8 mouse cellular contexts compared by ENCODE assay signal in the genomic region with DNA sequence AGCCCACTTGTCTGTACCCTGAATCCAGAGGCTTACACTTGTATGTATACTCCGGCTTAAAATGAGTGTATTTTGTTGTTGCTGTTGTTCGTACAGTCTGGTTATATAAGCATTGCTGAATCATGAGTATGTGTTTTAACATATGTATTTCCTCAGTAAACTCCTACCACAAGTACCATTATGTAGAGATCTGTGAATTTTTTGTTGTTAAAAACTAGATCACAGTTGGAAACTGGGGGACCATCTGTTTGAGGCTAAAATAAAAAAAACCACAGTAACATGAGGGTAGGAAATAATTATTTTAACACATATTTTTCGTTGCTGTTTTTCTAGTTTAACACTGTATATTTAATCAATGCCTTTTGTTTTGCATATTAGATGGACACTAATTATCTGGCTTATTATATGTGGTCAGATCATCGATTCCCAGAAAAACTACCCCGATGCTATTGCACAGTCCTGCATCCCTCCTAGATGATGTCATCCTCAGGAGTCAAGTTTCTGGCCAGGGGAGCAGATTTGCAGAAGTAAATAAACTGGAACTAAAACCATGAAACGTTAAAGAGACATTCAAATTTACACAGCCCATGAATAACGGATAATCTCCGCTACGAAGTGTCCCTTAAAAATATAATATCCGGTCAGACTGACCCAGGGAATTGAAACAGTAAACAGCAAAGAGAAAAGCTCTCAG. TPM values are rescaled to one million over a fixed set of nuclear protein-coding genes. Genes with fewer than 3 reads are reported as not detected.
DNase-seq lines count a peak whose midpoint lies in the region.

No protein-coding gene starts in this region.

- H3K4me1 ChIP-seq in hindbrain, embryonic 10.5 days (replicated peaks): peaks cover 27% of the 10 kb centered on the region
- peaks cover 27% of the 10 kb centered on the region for H3K4me1 ChIP-seq in megakaryocyte, embryonic 14.5 days

- peak; percentile 65 for DNase-seq in cerebellum, adult 9-10 months
- no peak for DNase-seq in cerebellum, adult 11 months
- DNase-seq in MN1 (ENCODE audit: low spot score): peak; percentile 57
- no peak for DNase-seq in hindbrain, embryonic 10.5 days (ENCODE audit: low spot score)
- DNase-seq in urinary bladder, postnatal 10 days (ENCODE audit: low spot score): no peak
- DNase-seq in right cerebral cortex, adult 2 months (ENCODE audit: low spot score in 2 of 2): no peak
- no peak for DNase-seq in layer of hippocampus, adult 18-20 months (ENCODE audit: low spot score in 2 of 2)

- no peaks in the 10 kb centered on the region for H3K9me3 ChIP-seq in hindbrain, embryonic 10.5 days
- H3K9me3 ChIP-seq in megakaryocyte, embryonic 14.5 days: peaks cover 11% of the 10 kb centered on the region

- 71% methylated on average over 10 of the region's 10 CpGs for WGBS in hindbrain, embryonic 10.5 days

- H3K36me3 ChIP-seq in hindbrain, embryonic 10.5 days: no peaks in the 10 kb centered on the region
- peaks cover 3% of the 10 kb centered on the region for H3K36me3 ChIP-seq in megakaryocyte, embryonic 14.5 days (replicated peaks; ENCODE audit: low read length)

- H3K27me3 ChIP-seq in hindbrain, embryonic 10.5 days (ENCODE audit: insufficient read depth, poor library complexity, severe bottlenecking): no peaks in the 10 kb centered on the region
- no peaks in the 10 kb centered on the region for H3K27me3 ChIP-seq in megakaryocyte, embryonic 14.5 days (replicated peaks)

- H3K27ac ChIP-seq in hindbrain, embryonic 10.5 days: peak overlapping the region; percentile 82

- peak overlapping the region; percentile 41 for H3K4me3 ChIP-seq in hindbrain, embryonic 10.5 days
- H3K4me3 ChIP-seq in megakaryocyte, embryonic 14.5 days (replicated peaks): peak overlapping the region; percentile 86

RNA-seq across cellular contexts. Expression of a gene that starts 18.2 kb away (rescaled TPM):
- 4.6 TPM in 2 replicates for polyA plus RNA-seq in hindbrain, embryonic 10.5 days (2016; fragmentation: Nextera tagmentation; extraction: Ambion mirVana)
- polyA plus RNA-seq in megakaryocyte, embryonic 14.5 days (2012; ENCODE audit: insufficient read depth, low replicate concordance): 0.15 TPM in 1 of 2 replicates, not detected in the other
- total RNA-seq in layer of hippocampus, adult 18-20 months (2021): 10 to 100 TPM; 22.9 to 24.7 TPM

Comparison
In these comparisons a context has a peak if more than half of its experiments do, and no peak if none do; other contexts are left out.
1. DNase-seq: peak in cerebellum, adult 9-10 months (single experiment) and MN1 (single experiment); none in cerebellum, adult 11 months (single experiment), hindbrain, embryonic 10.5 days (single experiment), urinary bladder, postnatal 10 days (single experiment), right cerebral cortex, adult 2 months (0 of 2) and layer of hippocampus, adult 18-20 months (0 of 2).